Mouse (Mus musculus) ES-E14 (cell line): ENCODE data around the gene Ldlrad3. TPM values are rescaled to one million over a fixed set of nuclear protein-coding genes. Genes with fewer than 3 reads are reported as not detected.

Experiments
- DNase-seq: peaks from one replicate; pipeline ENCODE4 v3.0.0-alpha.2; 2013; ENCODE audit warnings: low read depth, low spot score
- H3K27ac ChIP-seq: 2 replicates; pipeline ENCODE4 v1.5.1; 2012; ENCODE audit warnings: low read depth, mild to moderate bottlenecking, low read length, moderate library complexity, mixed read lengths; ENCODE audit not compliant: poor library complexity, insufficient read depth, severe bottlenecking
- H3K36me3 ChIP-seq: 2 replicates; pipeline ENCODE4 v1.6.1; 2012; ENCODE audit warnings: mild to moderate bottlenecking, low read length, moderate library complexity, mixed read lengths; ENCODE audit not compliant: control insufficient read depth, poor library complexity, insufficient read depth, severe bottlenecking
- H3K4me1 ChIP-seq, 2 experiments: fragments of 150-350 bp in 1 of 2; sonication (generic) in 1 of 2; 2 replicates each; pipeline ENCODE4 v1.6.1; 2012; ENCODE audit warnings: low read length in 2 of 2, mild to moderate bottlenecking in 1 of 2, mixed read lengths in 1 of 2; ENCODE audit not compliant: control insufficient read depth in 2 of 2, insufficient read depth in 2 of 2, poor library complexity in 1 of 2
- H3K4me3 ChIP-seq, 2 experiments: fragments of 150-350 bp in 1 of 2; sonication (generic) in 1 of 2; 2 replicates each; pipeline ENCODE4 v1.5.1; 2012; ENCODE audit warnings: low read length in 2 of 2, low read depth in 1 of 2, mild to moderate bottlenecking in 1 of 2, mixed read lengths in 1 of 2; ENCODE audit not compliant: insufficient read depth in 1 of 2, poor library complexity in 1 of 2, severe bottlenecking in 1 of 2
- H3K9ac ChIP-seq: 2 replicates; pipeline ENCODE4 v1.6.1; 2012; ENCODE audit warnings: low read depth, mild to moderate bottlenecking, low read length, mixed read lengths; ENCODE audit not compliant: poor library complexity, insufficient read depth, severe bottlenecking
- H3K9me3 ChIP-seq: fragments of 150-350 bp; sonication (generic); 2 replicates; pipeline ENCODE4 v1.6.1; 2012; ENCODE audit warnings: low read depth, mild to moderate bottlenecking, low read length; ENCODE audit not compliant: control insufficient read depth, insufficient read depth
- CHD2 ChIP-seq: IDR thresholded peaks from 2 replicates; pipeline ENCODE4 v1.6.1; 2014; ENCODE audit warnings: mild to moderate bottlenecking, low read depth, low read length, inconsistent platforms
- HCFC1 ChIP-seq: IDR thresholded peaks from 2 replicates; pipeline ENCODE4 v1.6.1; 2012; ENCODE audit warnings: low read length, inconsistent platforms, borderline replicate concordance; ENCODE audit not compliant: insufficient read depth
- MAFK ChIP-seq: IDR thresholded peaks from 2 replicates; pipeline ENCODE4 v1.6.1; 2014; ENCODE audit warnings: mild to moderate bottlenecking, low read depth, low read length, inconsistent platforms; ENCODE audit not compliant: insufficient read depth
- ZC3H11A ChIP-seq: IDR thresholded peaks from 2 replicates; pipeline ENCODE4 v1.6.1; 2012; ENCODE audit warnings: low read depth, mild to moderate bottlenecking, inconsistent platforms, low read length, borderline replicate concordance
- ZNF384 ChIP-seq: IDR thresholded peaks from 2 replicates; pipeline ENCODE4 v1.6.1; 2012; ENCODE audit warnings: low read depth, low read length, inconsistent platforms
- in situ Hi-C, 2 experiments: fragments of 600-800 bp; cut with MboI; formaldehyde crosslinking; loops; one replicate each; pipeline ENCODE4 v1.15.1; 2025; ENCODE audit warnings: low sequenced_read_pairs in 2 of 2, inconsistent platforms in 1 of 2; ENCODE audit not compliant: unreplicated experiment in 2 of 2
- total RNA-seq: library from RNA; depleted of rRNA; stranded (reverse); fragments of 300-350 nt; gene quantifications from 2 replicates; pipeline ENCODE4 v1.2.3, GENCODE M21; 2012

Ldlrad3 gene
- total RNA-seq, 1 experiment, result 27.1 TPM

DNA sequence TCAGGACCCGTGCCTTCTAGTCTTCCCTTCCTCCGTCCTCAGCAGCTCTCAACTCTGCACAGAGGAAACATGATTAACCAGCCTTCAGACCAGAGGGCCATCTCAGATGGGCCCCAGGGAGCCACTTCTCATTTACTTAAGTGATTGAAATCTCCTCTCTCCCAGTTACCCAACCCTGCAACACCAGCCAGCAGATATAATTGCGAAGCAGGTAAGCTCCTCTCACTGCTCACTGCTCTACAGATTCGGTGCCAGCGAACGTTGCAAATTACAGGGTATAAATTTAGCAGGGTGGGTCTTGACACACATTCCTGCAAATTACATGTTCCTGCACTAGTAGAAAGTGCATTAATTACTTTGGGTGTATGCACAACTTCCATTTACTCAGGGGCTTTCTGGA lies 48.3 kb downstream of the Ldlrad3 start:
- no peak for DNase-seq

DNA sequence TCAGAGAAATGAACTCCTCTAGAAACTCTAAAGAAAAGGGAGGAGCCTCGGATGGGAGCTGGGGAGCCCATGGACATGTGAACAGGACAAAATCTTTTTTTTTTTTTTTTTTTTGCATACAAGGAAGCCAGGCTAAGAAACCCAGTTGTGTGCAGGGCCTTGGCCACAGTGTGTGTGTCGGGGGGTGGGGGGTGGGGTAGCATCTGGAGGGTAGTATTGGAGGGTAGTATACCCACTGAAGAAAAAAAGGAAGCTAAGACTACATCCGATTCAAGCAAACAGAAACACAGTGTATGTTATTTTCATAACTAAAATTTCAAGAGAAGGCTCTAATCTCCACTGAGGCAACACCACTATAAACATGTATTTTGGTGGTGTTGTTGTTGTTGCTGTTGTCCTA lies 50.0 kb downstream of the Ldlrad3 start:
- in situ Hi-C loops, result no loop called here

More for the DNA sequence above, 48.3 kb downstream of the Ldlrad3 start:
- TF ChIP-seq ZC3H11A (no peak), ZNF384 (no peak), MAFK (no peak), HCFC1 (no peak), CHD2 (no peak)
- Histone ChIP-seq H3K36me3 (peaks cover 2% of the 10 kb centered on the region; the same call in 1 of the 2 replicates), H3K9me3 (no peaks in the 10 kb centered on the region), H3K27ac (no peak overlapping the region), H3K9ac (peak overlapping the region; percentile 20; the same call in 1 of the 2 replicates), H3K4me1 (peaks cover 12 to 30% of the 10 kb centered on the region in 2 experiments), H3K4me3 (no peak overlapping the region)
- in situ Hi-C loops, result no loop called here

DNA sequence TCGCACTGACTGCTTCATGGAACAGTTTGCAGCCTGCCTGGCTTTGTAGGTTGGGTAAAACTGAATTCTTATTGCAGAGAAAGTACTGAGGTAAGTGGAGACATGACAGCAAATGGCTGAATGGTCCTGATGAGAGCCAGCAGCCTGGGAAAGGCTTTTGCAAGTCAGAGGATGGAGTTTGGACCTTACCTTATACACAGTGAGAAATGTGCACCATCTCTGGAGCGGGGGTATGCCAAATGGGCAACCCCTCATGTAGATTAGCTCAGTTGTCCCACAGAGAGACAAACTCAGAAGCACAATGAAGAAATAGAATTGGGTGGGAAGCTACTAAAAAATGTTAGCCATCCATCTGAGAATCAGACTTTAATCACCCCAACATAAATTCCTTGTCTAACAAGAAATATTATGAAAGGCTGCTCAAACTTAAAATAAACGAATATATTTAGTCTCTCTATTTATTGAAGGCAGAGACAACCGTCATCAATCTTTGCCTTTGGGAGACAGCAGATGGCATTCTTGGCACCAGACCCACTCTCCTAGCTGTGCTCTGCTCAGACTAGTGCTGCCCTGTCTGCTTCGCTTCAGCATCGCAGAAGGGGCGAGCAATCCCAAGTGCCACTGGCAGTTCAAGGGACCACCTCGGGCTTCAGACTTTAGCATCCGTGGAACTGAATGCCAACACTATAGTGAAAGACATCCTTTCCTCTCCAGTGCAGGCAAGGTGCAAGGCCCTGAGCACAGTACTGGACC lies 51.5 kb downstream of the Ldlrad3 start:
- Histone ChIP-seq H3K9ac (no peak overlapping the region), H3K36me3 (no peaks in the 10 kb centered on the region; the same call in 1 of the 2 replicates), H3K4me1 (peaks cover 14 to 43% of the 10 kb centered on the region in 2 experiments), H3K9me3 (no peaks in the 10 kb centered on the region), H3K4me3 (no peak overlapping the region), H3K27ac (no peak overlapping the region)
- no peak for DNase-seq
- in situ Hi-C loops, result no loop called here
- TF ChIP-seq ZNF384, result no peak

More for the DNA sequence above, 50.0 kb downstream of the Ldlrad3 start:
- TF ChIP-seq ZC3H11A (no peak), MAFK (no peak), ZNF384 (no peak), CHD2 (no peak), HCFC1 (no peak)
- H3K27ac ChIP-seq, result no peak overlapping the region
- H3K4me3 ChIP-seq, result no peak overlapping the region
- H3K9ac ChIP-seq, result no peak overlapping the region
- H3K9me3 ChIP-seq, result no peaks in the 10 kb centered on the region
- peaks cover 12 to 33% of the 10 kb centered on the region in 2 experiments for H3K4me1 ChIP-seq
- peaks cover 2% of the 10 kb centered on the region; the same call in 1 of the 2 replicates for H3K36me3 ChIP-seq
- DNase-seq, result no peak

DNA sequence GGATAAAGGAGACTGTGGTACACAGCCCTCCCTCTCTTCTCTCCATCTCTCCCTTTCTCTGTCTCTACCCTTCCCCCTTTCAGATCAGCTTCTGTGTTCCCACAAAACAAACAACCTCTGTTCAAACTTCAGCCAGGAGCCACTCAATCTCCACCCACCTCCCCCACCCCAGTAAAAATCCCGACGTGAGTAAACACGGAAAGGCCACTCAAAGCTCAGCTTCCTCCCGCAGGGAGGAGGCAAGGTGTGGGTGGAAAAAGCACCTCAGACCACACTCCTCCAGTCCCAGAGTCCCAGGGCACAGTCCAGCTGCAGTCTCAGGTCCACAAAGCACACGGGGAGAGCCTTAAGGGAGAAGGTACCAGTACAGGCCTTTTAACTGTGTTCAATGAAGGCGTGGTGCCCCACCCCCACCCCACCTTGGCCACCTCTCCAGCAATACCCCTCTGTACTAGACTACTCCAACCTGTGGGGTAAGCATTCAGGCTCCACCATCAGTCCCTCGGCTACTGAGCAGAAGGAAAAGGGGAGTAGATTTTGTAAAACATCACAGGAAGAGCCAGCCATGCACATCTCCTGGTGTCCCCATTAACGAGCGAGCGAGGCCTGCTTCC lies 53.1 kb downstream of the Ldlrad3 start:
- Histone ChIP-seq H3K36me3 (no peaks in the 10 kb centered on the region; the same call in 1 of the 2 replicates), H3K27ac (no peak overlapping the region), H3K9me3 (no peaks in the 10 kb centered on the region), H3K4me3 (no peak overlapping the region), H3K9ac (peak overlapping the region; percentile 4; the same call in 1 of the 2 replicates), H3K4me1 (peaks cover 16 to 52% of the 10 kb centered on the region in 2 experiments)
- no peak for DNase-seq
- in situ Hi-C loops, result no loop called here
- no peak for TF ChIP-seq ZNF384
- TF ChIP-seq ZC3H11A, result no peak
- TF ChIP-seq CHD2, result no peak
- TF ChIP-seq MAFK, result no peak
- no peak for TF ChIP-seq HCFC1
